Mouse (Mus musculus) megakaryocyte, embryonic 14.5 days (primary cell): ENCODE data around the gene Efnb2.

Experiments used
- FLI1 ChIP-seq: IDR thresholded peaks from 2 replicates; pipeline ENCODE4 v1.6.1; 2012; ENCODE audit warnings: low read length, inconsistent platforms, mixed read lengths
- GATA1 ChIP-seq: IDR thresholded peaks from 3 replicates; pipeline ENCODE4 v1.6.1; 2012; ENCODE audit warnings: mixed read lengths, low read length, inconsistent platforms, borderline replicate concordance

GRCm38 (mm10) chr8:8649944-8650343, 11.1 kb downstream of the Efnb2 start:
- TF ChIP-seq GATA1 (no peak), FLI1 (no peak)
